Mouse (Mus musculus) gastrocnemius, adult 2 months (tissue): ENCODE data around the gene Lin7a. TPM values are rescaled to one million over a fixed set of nuclear protein-coding genes. Genes with fewer than 3 reads are reported as not detected.

Experiments used
- DNase-seq: peaks from one replicate; pipeline ENCODE4 v3.0.0; 2022
- H3K27ac ChIP-seq: fragments of 200-600 bp; 2 replicates; pipeline ENCODE4 v1.8.1; 2022; ENCODE audit warnings: mild to moderate bottlenecking
- H3K4me3 ChIP-seq: fragments of 200-600 bp; 2 replicates; pipeline ENCODE4 v1.8.1; 2022; ENCODE audit warnings: mild to moderate bottlenecking, moderate library complexity
- CTCF ChIP-seq: fragments of 200-600 bp; IDR thresholded peaks from 2 replicates; pipeline ENCODE4 v1.8.1; 2022; ENCODE audit warnings: antibody characterized with exemption, mild to moderate bottlenecking, moderate library complexity
- intact Hi-C: fragments of 180-260 bp; cut with DNase I; formaldehyde crosslinking; loops from one replicate; pipeline ENCODE4 v1.15.1; 2025
- total RNA-seq, 2 experiments: library from RNA; stranded (reverse); gene quantifications; 2 replicates each; pipeline ENCODE4 v1.2.3; 2021

The Lin7a gene
- total RNA-seq, 2 experiments from 2014 or later, result 0.99 to 1.8 TPM

DNA sequence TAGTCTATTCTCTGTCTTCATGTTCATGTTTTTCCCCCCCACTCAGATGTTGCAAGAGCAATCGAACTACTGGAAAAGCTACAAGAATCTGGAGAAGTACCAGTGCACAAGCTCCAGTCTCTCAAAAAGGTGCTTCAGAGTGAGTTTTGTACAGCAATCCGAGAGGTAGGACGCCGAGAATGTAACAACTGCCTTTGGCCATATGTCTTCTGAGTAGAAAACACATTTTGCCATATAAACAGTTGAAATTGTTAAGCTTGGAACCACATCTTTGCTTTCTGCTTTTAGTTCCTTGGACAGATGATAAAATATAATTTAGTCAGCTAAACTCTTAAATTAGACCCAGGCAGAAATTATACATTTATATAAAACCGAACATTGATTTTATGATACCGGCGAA, 52.4 kb downstream of the Lin7a start:
- intact Hi-C loops, result no loop called here
- no peak for DNase-seq
- Histone ChIP-seq H3K4me3 (no peak overlapping the region), H3K27ac (no peak overlapping the region)
- no peak for TF ChIP-seq CTCF

- no peak for DNase-seq
- intact Hi-C loops, result no loop called here
- H3K4me3 ChIP-seq, result no peak overlapping the region
- TF ChIP-seq CTCF, result no peak
- no peak overlapping the region for H3K27ac ChIP-seq
Observed at GRCm38 (mm10) chr10:107325558-107325957, 54.1 kb downstream of the Lin7a start.

- no peak for TF ChIP-seq CTCF
- no peak for DNase-seq
- Histone ChIP-seq H3K4me3 (no peak overlapping the region), H3K27ac (no peak overlapping the region; the same call in 1 of the 2 replicates)
- intact Hi-C loops, result no loop called here
Observed at GRCm38 (mm10) chr10:107339524-107339923, 68.0 kb downstream of the Lin7a start.

GRCm38 (mm10) chr10:107341151-107341550, 69.7 kb downstream of the Lin7a start:
- no peak for TF ChIP-seq CTCF
- no peak for DNase-seq
- H3K4me3 ChIP-seq, result no peak overlapping the region
- H3K27ac ChIP-seq, result no peak overlapping the region
- intact Hi-C loops, result no loop called here

DNA sequence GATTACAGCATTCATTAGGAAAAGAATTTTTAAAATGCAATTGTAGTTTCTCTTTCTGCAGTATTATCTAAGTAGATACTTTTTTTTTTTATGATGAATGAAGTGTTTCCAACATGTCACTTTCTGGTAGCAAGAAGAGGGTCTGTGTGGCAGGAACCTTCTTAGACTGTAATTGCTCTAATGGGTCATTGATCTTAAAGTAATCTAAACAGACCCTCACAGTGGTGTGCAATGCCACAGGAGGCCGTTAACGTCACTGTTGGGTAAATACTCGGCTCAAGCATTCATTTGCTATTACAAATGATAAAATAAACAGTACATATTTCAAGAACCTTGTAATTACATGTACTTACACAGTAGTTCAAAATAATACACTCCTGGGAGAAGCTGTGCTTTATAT, 72.7 kb downstream of the Lin7a start:
- TF ChIP-seq CTCF, result no peak
- Histone ChIP-seq H3K27ac (no peak overlapping the region), H3K4me3 (no peak overlapping the region)
- DNase-seq, result no peak
- intact Hi-C loops, result no loop called here

GRCm38 (mm10) chr10:107347842-107348241, 76.4 kb downstream of the Lin7a start:
- intact Hi-C loops, result no loop called here
- TF ChIP-seq CTCF, result no peak
- no peak for DNase-seq
- H3K27ac ChIP-seq, result no peak overlapping the region
- H3K4me3 ChIP-seq, result no peak overlapping the region

DNA sequence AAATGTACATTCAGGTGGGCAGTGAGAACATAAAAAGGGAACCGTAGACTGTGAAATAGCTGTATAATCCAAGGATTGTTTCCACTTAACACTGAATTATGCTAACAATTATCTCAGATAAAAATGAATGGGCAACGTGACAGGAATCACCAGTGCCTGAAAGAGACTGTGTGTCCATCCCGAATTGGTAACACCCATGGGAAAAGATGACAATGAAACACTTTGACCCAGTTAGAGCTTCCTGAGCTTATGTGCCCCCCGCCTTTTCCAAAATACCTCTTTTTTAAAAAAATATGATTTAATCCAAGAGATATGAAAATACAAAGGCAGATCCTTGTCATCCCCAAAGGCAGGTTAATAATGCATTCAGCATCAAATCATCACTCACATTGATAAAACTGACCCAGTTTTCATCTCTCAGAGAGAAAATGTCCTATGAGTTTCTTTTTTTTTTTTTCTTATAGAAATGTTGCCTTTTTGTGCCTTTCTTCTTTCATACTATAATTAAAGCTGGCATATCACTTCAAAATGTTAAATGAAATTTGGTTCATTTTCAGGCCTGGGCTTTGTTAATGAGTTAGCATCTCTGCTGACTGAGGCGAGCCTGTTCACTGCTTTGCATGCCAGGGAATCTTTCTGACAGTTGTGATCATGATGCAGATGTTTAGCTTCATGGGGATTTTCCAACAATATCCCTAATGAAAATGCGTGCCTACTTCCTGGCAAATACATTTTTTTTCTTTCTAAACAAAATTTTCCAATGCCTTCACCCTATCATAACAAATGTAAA, 80.4 kb downstream of the Lin7a start:
- Histone ChIP-seq H3K27ac (no peak overlapping the region), H3K4me3 (no peak overlapping the region)
- intact Hi-C loops, result no loop called here
- no peak for DNase-seq
- no peak for TF ChIP-seq CTCF

DNA sequence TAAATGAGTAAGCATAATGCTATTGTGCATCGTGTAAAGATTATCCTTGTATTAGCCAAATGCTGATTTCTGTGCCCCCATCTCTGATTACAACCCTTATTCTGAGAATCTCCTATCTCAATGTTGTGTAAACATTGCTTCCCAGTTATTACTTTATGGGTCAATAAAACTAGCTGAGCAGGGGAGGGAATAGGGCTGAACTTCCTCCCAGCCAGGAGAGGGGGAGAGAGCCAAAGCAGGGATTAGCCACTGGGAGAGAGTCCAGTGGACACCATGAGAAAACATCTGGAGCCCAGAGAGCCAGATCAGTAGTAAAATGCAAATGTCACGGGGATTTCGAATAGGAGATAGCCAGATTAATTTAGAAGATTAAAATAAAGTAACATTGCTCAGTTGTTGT, 82.0 kb downstream of the Lin7a start:
- no peak for TF ChIP-seq CTCF
- no peak overlapping the region for H3K27ac ChIP-seq
- intact Hi-C loops, result no loop called here
- no peak overlapping the region for H3K4me3 ChIP-seq
- DNase-seq, result peak; percentile 23

GRCm38 (mm10) chr10:107358443-107359040, 87.1 kb downstream of the Lin7a start:
- no peak overlapping the region for H3K4me3 ChIP-seq
- no peak for TF ChIP-seq CTCF
- H3K27ac ChIP-seq, result no peak overlapping the region
- intact Hi-C loops, result no loop called here
- no peak for DNase-seq

- no peak overlapping the region for H3K27ac ChIP-seq
- DNase-seq, result no peak
- no peak overlapping the region for H3K4me3 ChIP-seq
- TF ChIP-seq CTCF, result no peak
- intact Hi-C loops, result no loop called here
Observed at GRCm38 (mm10) chr10:107359296-107359695, 87.8 kb downstream of the Lin7a start.

GRCm38 (mm10) chr10:107361546-107361945, 90.1 kb downstream of the Lin7a start:
- no peak for TF ChIP-seq CTCF
- H3K4me3 ChIP-seq, result no peak overlapping the region
- peak overlapping the region; percentile 38; the same call in 1 of the 2 replicates for H3K27ac ChIP-seq
- DNase-seq, result peak; percentile 51
- intact Hi-C loops, result no loop called here

DNA sequence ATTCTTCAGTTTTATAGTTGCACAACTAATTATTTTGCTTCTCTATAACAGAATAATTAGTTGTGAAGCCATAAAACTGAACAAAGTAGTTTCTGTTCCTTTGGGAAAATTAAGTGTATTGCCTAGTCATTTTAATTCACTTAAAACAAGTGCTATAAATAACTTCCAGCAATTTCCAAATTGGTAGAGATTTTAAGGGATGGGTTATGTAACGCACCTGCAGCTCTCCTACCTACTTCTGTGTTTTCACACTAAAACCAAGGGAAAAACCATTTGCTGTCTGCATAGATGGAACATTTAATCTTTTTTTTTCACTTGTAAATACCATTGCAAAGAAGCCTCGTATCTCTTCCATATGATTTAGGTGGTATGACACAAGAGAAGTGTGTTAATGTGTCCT, 90.5 kb downstream of the Lin7a start:
- Histone ChIP-seq H3K27ac (no peak overlapping the region), H3K4me3 (no peak overlapping the region)
- DNase-seq, result no peak
- intact Hi-C loops, result no loop called here
- TF ChIP-seq CTCF, result no peak

GRCm38 (mm10) chr10:107363049-107363816, 91.7 kb downstream of the Lin7a start:
- Histone ChIP-seq H3K4me3 (no peak overlapping the region), H3K27ac (no peak overlapping the region)
- intact Hi-C loops, result no loop called here
- TF ChIP-seq CTCF, result no peak
- no peak for DNase-seq
